Mouse (Mus musculus) hindbrain, embryonic 11.5 days (tissue): ENCODE results near the gene Aqp7. TPM values are rescaled to one million over a fixed set of nuclear protein-coding genes. Genes with fewer than 3 reads are reported as not detected.
"Not testable (repeated sequence)": the region's sequence is repeated elsewhere in the genome, so short reads cannot be mapped to it uniquely, and the experiment has no call there.

Source experiments
- ATAC-seq: fragments of 200-750 bp; cut with Nextera tagmentation; 2 replicates; pipeline ENCODE4 v1.8.0; 2017; ENCODE audit warnings: mild to moderate bottlenecking, moderate TSS enrichment, moderate library complexity; ENCODE audit not compliant: low FRiP score
- DNase-seq: peaks from one replicate; pipeline ENCODE4 v3.0.0-alpha.2; 2015; ENCODE audit warnings: low spot score
- H3K27ac ChIP-seq: fragments of 300-500 bp; sonication (generic); 2 replicates; pipeline ENCODE4 v1.5.1; 2014; ENCODE audit warnings: mild to moderate bottlenecking, low read depth, low read length
- H3K27me3 ChIP-seq: fragments of 300-500 bp; sonication (generic); 2 replicates; pipeline ENCODE4 v1.6.1; 2014; ENCODE audit warnings: mild to moderate bottlenecking, low read length, moderate library complexity, mixed read lengths; ENCODE audit not compliant: control insufficient read depth, insufficient read depth
- H3K36me3 ChIP-seq: fragments of 300-500 bp; sonication (generic); 2 replicates; pipeline ENCODE4 v1.6.1; 2014; ENCODE audit warnings: mild to moderate bottlenecking, low read length, moderate library complexity, mixed read lengths; ENCODE audit not compliant: control insufficient read depth, insufficient read depth
- H3K4me1 ChIP-seq: fragments of 300-500 bp; sonication (generic); replicated peaks from 2 replicates; pipeline ENCODE4 v1.6.1; 2014; ENCODE audit warnings: low read length, mixed read lengths; ENCODE audit not compliant: control insufficient read depth, insufficient read depth
- H3K4me2 ChIP-seq: fragments of 300-500 bp; sonication (generic); replicated peaks from 2 replicates; pipeline ENCODE4 v1.6.1; 2014; ENCODE audit warnings: mild to moderate bottlenecking, low read depth, low read length
- H3K4me3 ChIP-seq: fragments of 300-500 bp; sonication (generic); 2 replicates; pipeline ENCODE4 v1.5.1; 2014; ENCODE audit warnings: low read depth, low read length
- H3K9ac ChIP-seq: fragments of 300-500 bp; sonication (generic); 2 replicates; pipeline ENCODE4 v1.6.1; 2014; ENCODE audit warnings: low read depth, low read length
- H3K9me3 ChIP-seq: fragments of 300-500 bp; sonication (generic); 2 replicates; pipeline ENCODE4 v1.6.1; 2016; ENCODE audit warnings: low read length; ENCODE audit not compliant: control insufficient read depth
- WGBS: fragments of 180-500 bp; shearing (Covaris S2); extraction: QIAGEN DNeasy Blood & Tissue Kit; methylation state at CpG from one replicate; pipeline ENCODE4 v1.1.7; 2014; 5-methylcytosine and 5-hydroxymethylcytosine counted together
- polyA plus RNA-seq: library from polyadenylated mRNA; unstranded; fragments of >200 nt; fragmentation: Nextera tagmentation; extraction: Ambion mirVana; gene quantifications from 2 replicates; pipeline ENCODE4 v1.2.1, GENCODE M21; 2014

Gene Aqp7
- polyA plus RNA-seq, 1 experiment from 2014 or later: not detected

- H3K4me3 ChIP-seq: no peak overlapping the region
- H3K36me3 ChIP-seq: no peaks in the 10 kb centered on the region
- no peaks in the 10 kb centered on the region for H3K27me3 ChIP-seq
- no peaks in the 10 kb centered on the region for H3K4me1 ChIP-seq
- 86% methylated on average over 16 of the region's 16 CpGs for WGBS
- no peaks in the 10 kb centered on the region for H3K9me3 ChIP-seq
- no peak overlapping the region for H3K27ac ChIP-seq
- DNase-seq (no peak), ATAC-seq (no peak)
- H3K4me2 ChIP-seq: no peak overlapping the region
- no peak overlapping the region for H3K9ac ChIP-seq
These were observed 39.7 kb upstream of the Aqp7 start for GRCm38 (mm10) chr4:41087459-41088298.

GRCm38 (mm10) chr4:41086947-41087346, 39.0 kb upstream of the Aqp7 start:
- H3K4me2 ChIP-seq: no peak overlapping the region

GRCm38 (mm10) chr4:41084819-41085218, 36.9 kb upstream of the Aqp7 start:
- no peaks in the 10 kb centered on the region for H3K36me3 ChIP-seq
- H3K27me3 ChIP-seq: no peaks in the 10 kb centered on the region
- no peak for DNase-seq
- no peak overlapping the region for H3K4me3 ChIP-seq
- no peak overlapping the region for H3K27ac ChIP-seq
- H3K9ac ChIP-seq: no peak overlapping the region
- ATAC-seq: no peak
- 92% methylated on average over 4 of the region's 4 CpGs for WGBS
- H3K4me1 ChIP-seq: no peaks in the 10 kb centered on the region
- no peaks in the 10 kb centered on the region for H3K9me3 ChIP-seq
- H3K4me2 ChIP-seq: no peak overlapping the region

More at GRCm38 (mm10) chr4:41086947-41087346, 39.0 kb upstream of the Aqp7 start:
- Histone ChIP-seq H3K4me1 (no peaks in the 10 kb centered on the region), H3K9me3 (no peaks in the 10 kb centered on the region), H3K27ac (no peak overlapping the region), H3K9ac (no peak overlapping the region), H3K27me3 (no peaks in the 10 kb centered on the region), H3K36me3 (no peaks in the 10 kb centered on the region), H3K4me3 (no peak overlapping the region)
- DNase-seq: no peak
- 78% methylated on average over 9 of the region's 9 CpGs for WGBS
- ATAC-seq: no peak

- H3K9ac ChIP-seq, H3K9me3 ChIP-seq, H3K4me2 ChIP-seq, DNase-seq, H3K27me3 ChIP-seq, H3K4me3 ChIP-seq, H3K4me1 ChIP-seq, H3K27ac ChIP-seq, H3K36me3 ChIP-seq, ATAC-seq: not testable (repeated sequence)
- WGBS: 78% methylated on average over 4 of the region's 4 CpGs
These were observed 34.9 kb upstream of the Aqp7 start for GRCm38 (mm10) chr4:41082803-41083202.

- no peak overlapping the region for H3K9ac ChIP-seq
- no peaks in the 10 kb centered on the region for H3K36me3 ChIP-seq
- H3K4me2 ChIP-seq: no peak overlapping the region
- DNase-seq (no peak), ATAC-seq (no peak)
- no peaks in the 10 kb centered on the region for H3K4me1 ChIP-seq
- H3K27ac ChIP-seq: no peak overlapping the region
- H3K9me3 ChIP-seq: no peaks in the 10 kb centered on the region
- 85% methylated on average over 5 of the region's 5 CpGs for WGBS
- H3K4me3 ChIP-seq: no peak overlapping the region
- no peaks in the 10 kb centered on the region for H3K27me3 ChIP-seq
These were observed 33.8 kb upstream of the Aqp7 start for GRCm38 (mm10) chr4:41081733-41082132.

- no peaks in the 10 kb centered on the region for H3K27me3 ChIP-seq
- H3K4me2 ChIP-seq: no peak overlapping the region
- no peaks in the 10 kb centered on the region for H3K4me1 ChIP-seq
- no peak overlapping the region for H3K9ac ChIP-seq
- no peak overlapping the region for H3K27ac ChIP-seq
- ATAC-seq (no peak), DNase-seq (no peak)
- no peak overlapping the region for H3K4me3 ChIP-seq
- H3K36me3 ChIP-seq: no peaks in the 10 kb centered on the region
- WGBS: 83% methylated on average over 6 of the region's 6 CpGs
- H3K9me3 ChIP-seq: no peaks in the 10 kb centered on the region
These were observed 30.8 kb upstream of the Aqp7 start for GRCm38 (mm10) chr4:41078726-41079125.

- no peaks in the 10 kb centered on the region for H3K9me3 ChIP-seq
- no peak overlapping the region for H3K9ac ChIP-seq
- no peaks in the 10 kb centered on the region for H3K27me3 ChIP-seq
- no peak overlapping the region for H3K27ac ChIP-seq
- no peak overlapping the region for H3K4me2 ChIP-seq
- 78% methylated on average over 6 of the region's 6 CpGs for WGBS
- no peaks in the 10 kb centered on the region for H3K36me3 ChIP-seq
- DNase-seq (no peak), ATAC-seq (no peak)
- no peak overlapping the region for H3K4me3 ChIP-seq
- H3K4me1 ChIP-seq: no peaks in the 10 kb centered on the region
These were observed 26.5 kb upstream of the Aqp7 start for GRCm38 (mm10) chr4:41074461-41074860.

- Histone ChIP-seq H3K36me3 (no peaks in the 10 kb centered on the region), H3K4me2 (no peak overlapping the region), H3K4me3 (no peak overlapping the region), H3K4me1 (no peaks in the 10 kb centered on the region), H3K27me3 (no peaks in the 10 kb centered on the region), H3K9ac (no peak overlapping the region), H3K27ac (no peak overlapping the region), H3K9me3 (no peaks in the 10 kb centered on the region)
- ATAC-seq (no peak), DNase-seq (no peak)
- WGBS: 78% methylated on average over 12 of the region's 12 CpGs
These were observed 25.3 kb upstream of the Aqp7 start for GRCm38 (mm10) chr4:41073008-41073817.
